Mouse (Mus musculus): ENCODE results near the gene Edc3. TPM values are rescaled to one million over a fixed set of nuclear protein-coding genes. Genes with fewer than 3 reads are reported as not detected.

Gene Edc3
- total RNA-seq, 1 experiment, result 10.2 TPM

- Histone ChIP-seq H3K27ac (ENCODE audit: insufficient read depth, low read depth, low read length, poor library complexity, severe bottlenecking) (no peak overlapping the region), H3K9me3 (ENCODE audit: control insufficient read depth, insufficient read depth, low read depth, low read length) (no peaks in the 10 kb centered on the region), H3K4me3 (ENCODE audit: insufficient read depth in 1 of 2, low read depth in 1 of 2, low read length in 2 of 2, poor library complexity in 1 of 2, severe bottlenecking in 1 of 2) (peak overlapping the region; percentile 78 to 98; a peak in 2 of 4 replicates), H3K4me1 (ENCODE audit: control insufficient read depth in 2 of 2, insufficient read depth in 2 of 2, low read length in 2 of 2, poor library complexity in 1 of 2) (peaks cover 0 to 7% of the 10 kb centered on the region in 2 experiments; a peak in 1 of 4 replicates), H3K36me3 (ENCODE audit: control insufficient read depth, insufficient read depth, low read length, poor library complexity, severe bottlenecking) (no peaks in the 10 kb centered on the region), H3K9ac (ENCODE audit: insufficient read depth, low read depth, low read length, poor library complexity, severe bottlenecking) (peak overlapping the region; percentile 89; the same call in 1 of the 2 replicates)
- no peak for DNase-seq (ENCODE audit: low read depth, low spot score)
- no peak for TF ChIP-seq ZC3H11A (IDR thresholded peaks at IDR 0.05; ENCODE audit: borderline replicate concordance, low read depth, low read length)
- no peak for TF ChIP-seq HCFC1 (IDR thresholded peaks at IDR 0.05; ENCODE audit: borderline replicate concordance, insufficient read depth, low read length)
- no peak for TF ChIP-seq ZNF384 (IDR thresholded peaks at IDR 0.05; ENCODE audit: low read depth, low read length)
- TF ChIP-seq CHD2 (IDR thresholded peaks at IDR 0.05; ENCODE audit: low read depth, low read length), result no peak
- no peak for TF ChIP-seq MAFK (IDR thresholded peaks at IDR 0.05; ENCODE audit: insufficient read depth, low read depth, low read length)
- in situ Hi-C loops (cut with MboI; ENCODE audit: low sequenced_read_pairs in 2 of 2, unreplicated experiment in 2 of 2), result no loop called here
These were observed 58.1 kb downstream of the Edc3 start for GRCm38 (mm10) chr9:57766431-57766830.

GRCm38 (mm10) chr9:57767231-57767630 is 58.9 kb downstream of the Edc3 start:
- H3K4me1 ChIP-seq (ENCODE audit: control insufficient read depth in 2 of 2, insufficient read depth in 2 of 2, low read length in 2 of 2, poor library complexity in 1 of 2), result peaks cover 0 to 7% of the 10 kb centered on the region in 2 experiments; a peak in 1 of 4 replicates
- in situ Hi-C loops (cut with MboI; ENCODE audit: low sequenced_read_pairs in 2 of 2, unreplicated experiment in 2 of 2), result no loop called here
- no peak overlapping the region for H3K9ac ChIP-seq (ENCODE audit: insufficient read depth, low read depth, low read length, poor library complexity, severe bottlenecking)
- TF ChIP-seq ZC3H11A (IDR thresholded peaks at IDR 0.05; ENCODE audit: borderline replicate concordance, low read depth, low read length), result no peak
- TF ChIP-seq HCFC1 (IDR thresholded peaks at IDR 0.05; ENCODE audit: borderline replicate concordance, insufficient read depth, low read length), result no peak
- no peak for TF ChIP-seq MAFK (IDR thresholded peaks at IDR 0.05; ENCODE audit: insufficient read depth, low read depth, low read length)
- no peak for TF ChIP-seq ZNF384 (IDR thresholded peaks at IDR 0.05; ENCODE audit: low read depth, low read length)
- TF ChIP-seq CHD2 (IDR thresholded peaks at IDR 0.05; ENCODE audit: low read depth, low read length), result no peak
- no peaks in the 10 kb centered on the region for H3K9me3 ChIP-seq (ENCODE audit: control insufficient read depth, insufficient read depth, low read depth, low read length)
- no peaks in the 10 kb centered on the region for H3K36me3 ChIP-seq (ENCODE audit: control insufficient read depth, insufficient read depth, low read length, poor library complexity, severe bottlenecking)
- H3K4me3 ChIP-seq (ENCODE audit: insufficient read depth in 1 of 2, low read depth in 1 of 2, low read length in 2 of 2, poor library complexity in 1 of 2, severe bottlenecking in 1 of 2), result no peak overlapping the region
- no peak overlapping the region for H3K27ac ChIP-seq (ENCODE audit: insufficient read depth, low read depth, low read length, poor library complexity, severe bottlenecking)
- DNase-seq (ENCODE audit: low read depth, low spot score), result no peak

- Histone ChIP-seq H3K4me3 (ENCODE audit: insufficient read depth in 1 of 2, low read depth in 1 of 2, low read length in 2 of 2, poor library complexity in 1 of 2, severe bottlenecking in 1 of 2) (no peak overlapping the region), H3K4me1 (ENCODE audit: control insufficient read depth in 2 of 2, insufficient read depth in 2 of 2, low read length in 2 of 2, poor library complexity in 1 of 2) (peaks cover 0 to 7% of the 10 kb centered on the region in 2 experiments; a peak in 1 of 4 replicates), H3K36me3 (ENCODE audit: control insufficient read depth, insufficient read depth, low read length, poor library complexity, severe bottlenecking) (no peaks in the 10 kb centered on the region), H3K9ac (ENCODE audit: insufficient read depth, low read depth, low read length, poor library complexity, severe bottlenecking) (no peak overlapping the region), H3K9me3 (ENCODE audit: control insufficient read depth, insufficient read depth, low read depth, low read length) (no peaks in the 10 kb centered on the region), H3K27ac (ENCODE audit: insufficient read depth, low read depth, low read length, poor library complexity, severe bottlenecking) (no peak overlapping the region)
- no peak for TF ChIP-seq ZNF384 (IDR thresholded peaks at IDR 0.05; ENCODE audit: low read depth, low read length)
- TF ChIP-seq CHD2 (IDR thresholded peaks at IDR 0.05; ENCODE audit: low read depth, low read length), result no peak
- TF ChIP-seq HCFC1 (IDR thresholded peaks at IDR 0.05; ENCODE audit: borderline replicate concordance, insufficient read depth, low read length), result no peak
- TF ChIP-seq ZC3H11A (IDR thresholded peaks at IDR 0.05; ENCODE audit: borderline replicate concordance, low read depth, low read length), result no peak
- TF ChIP-seq MAFK (IDR thresholded peaks at IDR 0.05; ENCODE audit: insufficient read depth, low read depth, low read length), result no peak
- DNase-seq (ENCODE audit: low read depth, low spot score), result no peak
- in situ Hi-C loops (cut with MboI; ENCODE audit: low sequenced_read_pairs in 2 of 2, unreplicated experiment in 2 of 2), result no loop called here
These were observed 61.3 kb downstream of the Edc3 start for GRCm38 (mm10) chr9:57769539-57770069.

- no peak overlapping the region for H3K4me3 ChIP-seq (ENCODE audit: insufficient read depth in 1 of 2, low read depth in 1 of 2, low read length in 2 of 2, poor library complexity in 1 of 2, severe bottlenecking in 1 of 2)
- TF ChIP-seq CHD2 (IDR thresholded peaks at IDR 0.05; ENCODE audit: low read depth, low read length) (no peak), MAFK (IDR thresholded peaks at IDR 0.05; ENCODE audit: insufficient read depth, low read depth, low read length) (no peak), ZC3H11A (IDR thresholded peaks at IDR 0.05; ENCODE audit: borderline replicate concordance, low read depth, low read length) (no peak), HCFC1 (IDR thresholded peaks at IDR 0.05; ENCODE audit: borderline replicate concordance, insufficient read depth, low read length) (no peak), ZNF384 (IDR thresholded peaks at IDR 0.05; ENCODE audit: low read depth, low read length) (no peak)
- no peak overlapping the region for H3K27ac ChIP-seq (ENCODE audit: insufficient read depth, low read depth, low read length, poor library complexity, severe bottlenecking)
- H3K9ac ChIP-seq (ENCODE audit: insufficient read depth, low read depth, low read length, poor library complexity, severe bottlenecking), result no peak overlapping the region
- DNase-seq (ENCODE audit: low read depth, low spot score), result no peak
- no peaks in the 10 kb centered on the region for H3K36me3 ChIP-seq (ENCODE audit: control insufficient read depth, insufficient read depth, low read length, poor library complexity, severe bottlenecking)
- H3K9me3 ChIP-seq (ENCODE audit: control insufficient read depth, insufficient read depth, low read depth, low read length), result no peaks in the 10 kb centered on the region
- H3K4me1 ChIP-seq (ENCODE audit: control insufficient read depth in 2 of 2, insufficient read depth in 2 of 2, low read length in 2 of 2, poor library complexity in 1 of 2), result peaks cover 0 to 7% of the 10 kb centered on the region in 2 experiments; a peak in 1 of 4 replicates
- in situ Hi-C loops (cut with MboI; ENCODE audit: low sequenced_read_pairs in 2 of 2, unreplicated experiment in 2 of 2), result no loop called here
These were observed 61.9 kb downstream of the Edc3 start for GRCm38 (mm10) chr9:57770214-57770613.

Measured in ES-E14 (cell line).